Mouse (Mus musculus): Measurements from ENCODE around the gene Olfr460. TPM values are rescaled to one million over a fixed set of nuclear protein-coding genes. Genes with fewer than 3 reads are reported as not detected.
"Not testable (repeated sequence)": the region's sequence is repeated elsewhere in the genome, so short reads cannot be mapped to it uniquely, and the experiment has no call there.

The Olfr460 gene
- polyA plus RNA-seq, 1 experiment from 2014 or later = 0.15 TPM

GRCm38 (mm10) chr6:40598546-40598945 is 29.3 kb downstream of the Olfr460 start:
- ATAC-seq (ENCODE audit: low read depth); H3K27me3 ChIP-seq (replicated peaks; ENCODE audit: control insufficient read depth, insufficient read depth, low read length); H3K9me3 ChIP-seq (ENCODE audit: control insufficient read depth, low read length); H3K4me1 ChIP-seq (ENCODE audit: control insufficient read depth, insufficient read depth, low read length); H3K9ac ChIP-seq (ENCODE audit: low read depth, low read length); H3K27ac ChIP-seq (replicated peaks; ENCODE audit: low read depth, low read length); H3K4me2 ChIP-seq (ENCODE audit: low read depth, low read length); DNase-seq (ENCODE audit: low spot score); H3K4me3 ChIP-seq (ENCODE audit: low read depth, low read length); H3K36me3 ChIP-seq (ENCODE audit: control insufficient read depth, insufficient read depth, low read length): not testable (repeated sequence)
- WGBS = 31% methylated on average over 4 of the region's 4 CpGs

GRCm38 (mm10) chr6:40607431-40607830 is 38.1 kb downstream of the Olfr460 start:
- Histone ChIP-seq H3K4me1 (ENCODE audit: control insufficient read depth, insufficient read depth, low read length) (no peaks in the 10 kb centered on the region), H3K36me3 (ENCODE audit: control insufficient read depth, insufficient read depth, low read length) (no peaks in the 10 kb centered on the region), H3K4me3 (ENCODE audit: low read depth, low read length) (no peak overlapping the region), H3K27me3 (replicated peaks; ENCODE audit: control insufficient read depth, insufficient read depth, low read length) (no peaks in the 10 kb centered on the region), H3K9ac (ENCODE audit: low read depth, low read length) (no peak overlapping the region), H3K27ac (replicated peaks; ENCODE audit: low read depth, low read length) (no peak overlapping the region), H3K9me3 (ENCODE audit: control insufficient read depth, low read length) (no peaks in the 10 kb centered on the region), H3K4me2 (ENCODE audit: low read depth, low read length) (no peak overlapping the region)
- DNase-seq (ENCODE audit: low spot score) = no peak
- no peak for ATAC-seq (ENCODE audit: low read depth)

- no peaks in the 10 kb centered on the region for H3K9me3 ChIP-seq (ENCODE audit: control insufficient read depth, low read length)
- H3K4me3 ChIP-seq (ENCODE audit: low read depth, low read length) = no peak overlapping the region
- H3K27me3 ChIP-seq (replicated peaks; ENCODE audit: control insufficient read depth, insufficient read depth, low read length) = no peaks in the 10 kb centered on the region
- 61% methylated on average over 8 of the region's 8 CpGs for WGBS
- H3K36me3 ChIP-seq (ENCODE audit: control insufficient read depth, insufficient read depth, low read length) = no peaks in the 10 kb centered on the region
- ATAC-seq (ENCODE audit: low read depth) (no peak), DNase-seq (ENCODE audit: low spot score) (peak; percentile 66)
- H3K4me2 ChIP-seq (ENCODE audit: low read depth, low read length) = no peak overlapping the region
- H3K9ac ChIP-seq (ENCODE audit: low read depth, low read length) = no peak overlapping the region
- no peaks in the 10 kb centered on the region for H3K4me1 ChIP-seq (ENCODE audit: control insufficient read depth, insufficient read depth, low read length)
- no peak overlapping the region for H3K27ac ChIP-seq (replicated peaks; ENCODE audit: low read depth, low read length)
These were observed 41.0 kb downstream of the Olfr460 start for GRCm38 (mm10) chr6:40610244-40610643.

GRCm38 (mm10) chr6:40613260-40613852 is 44.1 kb downstream of the Olfr460 start, which contains the start of gene Tas2r138:
TSS of gene Tas2r138 (minus strand) at chr6:40613310.
- no peaks in the 10 kb centered on the region for H3K9me3 ChIP-seq (ENCODE audit: control insufficient read depth, low read length)
- ATAC-seq (ENCODE audit: low read depth) (no peak), DNase-seq (ENCODE audit: low spot score) (no peak)
- no peak within 1 kb of the TSS for H3K27ac ChIP-seq (replicated peaks; ENCODE audit: low read depth, low read length)
- no peaks in the 10 kb centered on the region for H3K36me3 ChIP-seq (ENCODE audit: control insufficient read depth, insufficient read depth, low read length)
- H3K9ac ChIP-seq (ENCODE audit: low read depth, low read length) = no peak within 1 kb of the TSS
- no peaks in the 10 kb centered on the region for H3K27me3 ChIP-seq (replicated peaks; ENCODE audit: control insufficient read depth, insufficient read depth, low read length)
- 88% methylated on average over 4 of the region's 4 CpGs for WGBS
- no peak within 1 kb of the TSS for H3K4me3 ChIP-seq (ENCODE audit: low read depth, low read length)
- H3K4me2 ChIP-seq (ENCODE audit: low read depth, low read length) = no peak within 1 kb of the TSS
- no peaks in the 10 kb centered on the region for H3K4me1 ChIP-seq (ENCODE audit: control insufficient read depth, insufficient read depth, low read length)

- WGBS = 14% methylated on average over 2 of the region's 2 CpGs
- H3K27me3 ChIP-seq (replicated peaks; ENCODE audit: control insufficient read depth, insufficient read depth, low read length) = no peaks in the 10 kb centered on the region
- H3K4me2 ChIP-seq (ENCODE audit: low read depth, low read length) = no peak overlapping the region
- no peaks in the 10 kb centered on the region for H3K4me1 ChIP-seq (ENCODE audit: control insufficient read depth, insufficient read depth, low read length)
- no peak overlapping the region for H3K9ac ChIP-seq (ENCODE audit: low read depth, low read length)
- DNase-seq (ENCODE audit: low spot score) (peak; percentile 79), ATAC-seq (ENCODE audit: low read depth) (no peak)
- no peaks in the 10 kb centered on the region for H3K9me3 ChIP-seq (ENCODE audit: control insufficient read depth, low read length)
- no peak overlapping the region for H3K4me3 ChIP-seq (ENCODE audit: low read depth, low read length)
- no peak overlapping the region for H3K27ac ChIP-seq (replicated peaks; ENCODE audit: low read depth, low read length)
- no peaks in the 10 kb centered on the region for H3K36me3 ChIP-seq (ENCODE audit: control insufficient read depth, insufficient read depth, low read length)
These were observed 48.7 kb downstream of the Olfr460 start for GRCm38 (mm10) chr6:40617965-40618364.

Other genes starting within 250 kb of the Olfr460 start
- 41.4 and 45.0 TPM in 2 replicates for gene Agk, start 244.3 kb upstream of the Olfr460 start, polyA plus RNA-seq (2014; fragmentation: Nextera tagmentation; extraction: Ambion mirVana)
- 9.1 and 9.2 TPM in 2 replicates for gene E330009J07Rik, start 133.4 kb upstream of the Olfr460 start, polyA plus RNA-seq (2014; fragmentation: Nextera tagmentation; extraction: Ambion mirVana)
- gene Wee2, start 130.4 kb upstream of the Olfr460 start, polyA plus RNA-seq (2014; fragmentation: Nextera tagmentation; extraction: Ambion mirVana) = 0.09 and 0.51 TPM in 2 replicates
- 126 and 128 TPM in 2 replicates for gene Ssbp1, start 98.1 kb upstream of the Olfr460 start, polyA plus RNA-seq (2014; fragmentation: Nextera tagmentation; extraction: Ambion mirVana)
- not detected in 2 replicates for gene Tas2r137, start 78.3 kb upstream of the Olfr460 start, polyA plus RNA-seq (2014; fragmentation: Nextera tagmentation; extraction: Ambion mirVana)
- not detected in 2 replicates for gene Tas2r108, start 76.0 kb upstream of the Olfr460 start, polyA plus RNA-seq (2014; fragmentation: Nextera tagmentation; extraction: Ambion mirVana)
- not detected in 2 replicates for gene Prss37, start 50.0 kb upstream of the Olfr460 start, polyA plus RNA-seq (2014; fragmentation: Nextera tagmentation; extraction: Ambion mirVana)
- not detected in 2 replicates for gene Olfr461, start 14.4 kb upstream of the Olfr460 start, polyA plus RNA-seq (2014; fragmentation: Nextera tagmentation; extraction: Ambion mirVana)
- 1.6 and 2.1 TPM in 2 replicates for gene Clec5a, start 16.3 kb downstream of the Olfr460 start, polyA plus RNA-seq (2014; fragmentation: Nextera tagmentation; extraction: Ambion mirVana)
- not detected in 2 replicates for gene Tas2r138, start 43.8 kb downstream of the Olfr460 start, polyA plus RNA-seq (2014; fragmentation: Nextera tagmentation; extraction: Ambion mirVana)
- gene Mgam, start 59.3 kb downstream of the Olfr460 start, polyA plus RNA-seq (2014; fragmentation: Nextera tagmentation; extraction: Ambion mirVana) = 0.07 and 0.14 TPM in 2 replicates

Data from embryonic facial prominence, embryonic 14.5 days (tissue).